Mouse (Mus musculus) spleen, adult 18-20 months (tissue): ENCODE data around the gene Trim44.

ENCODE experiments used
- DNase-seq, 2 experiments: peaks; one replicate each; pipeline ENCODE4 v3.0.0; 2022; ENCODE audit warnings: mixed read lengths in 2 of 2

The Trim44 gene

GRCm38 (mm10) chr2:102287369-102287768 lies 120.3 kb downstream of the Trim44 start:
- no peak for DNase-seq

- no peak for DNase-seq
Measured at GRCm38 (mm10) chr2:102282081-102282480, 125.5 kb downstream of the Trim44 start.

DNA sequence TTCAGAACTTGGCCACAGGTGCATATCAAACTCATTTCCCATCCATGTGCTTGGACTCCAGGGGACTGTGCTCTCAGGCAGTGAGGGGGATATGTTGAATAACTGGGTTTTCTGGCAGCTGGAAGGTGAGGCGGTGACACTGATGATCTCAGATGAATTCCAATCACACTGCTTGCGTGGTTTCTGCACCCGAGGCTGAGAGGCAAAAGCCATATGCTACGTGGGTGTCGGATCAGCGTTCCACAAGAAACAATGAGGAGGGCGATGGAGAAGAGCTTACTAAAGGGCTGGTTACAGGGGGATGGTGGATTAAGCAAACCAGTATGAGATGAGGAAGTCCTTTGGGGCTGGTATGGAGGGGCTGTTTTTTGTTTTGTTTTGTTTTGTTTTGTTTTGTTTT lies 127.8 kb downstream of the Trim44 start:
- DNase-seq = no peak

- no peak for DNase-seq
Measured at GRCm38 (mm10) chr2:102277946-102278345, 129.7 kb downstream of the Trim44 start.

DNA sequence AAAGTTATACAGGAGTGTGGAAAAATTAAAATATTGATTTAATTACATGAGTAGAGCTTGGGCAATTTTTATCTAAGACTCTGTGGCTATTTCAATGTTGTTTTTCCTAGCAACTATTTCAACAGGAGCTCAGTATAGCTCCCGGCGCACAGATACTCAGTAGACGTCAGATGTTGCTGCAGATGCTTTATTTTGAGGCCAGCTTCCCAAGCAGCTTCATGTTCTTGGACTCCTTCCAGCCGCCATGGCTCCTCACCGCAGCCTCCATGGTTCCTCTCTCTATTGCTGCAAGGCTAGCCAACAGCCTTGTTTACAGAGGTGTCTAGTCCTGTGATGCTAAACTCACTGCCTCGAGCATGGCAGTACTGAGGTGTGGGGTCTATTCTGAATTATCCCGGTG lies 134.3 kb downstream of the Trim44 start:
- no peak for DNase-seq

DNA sequence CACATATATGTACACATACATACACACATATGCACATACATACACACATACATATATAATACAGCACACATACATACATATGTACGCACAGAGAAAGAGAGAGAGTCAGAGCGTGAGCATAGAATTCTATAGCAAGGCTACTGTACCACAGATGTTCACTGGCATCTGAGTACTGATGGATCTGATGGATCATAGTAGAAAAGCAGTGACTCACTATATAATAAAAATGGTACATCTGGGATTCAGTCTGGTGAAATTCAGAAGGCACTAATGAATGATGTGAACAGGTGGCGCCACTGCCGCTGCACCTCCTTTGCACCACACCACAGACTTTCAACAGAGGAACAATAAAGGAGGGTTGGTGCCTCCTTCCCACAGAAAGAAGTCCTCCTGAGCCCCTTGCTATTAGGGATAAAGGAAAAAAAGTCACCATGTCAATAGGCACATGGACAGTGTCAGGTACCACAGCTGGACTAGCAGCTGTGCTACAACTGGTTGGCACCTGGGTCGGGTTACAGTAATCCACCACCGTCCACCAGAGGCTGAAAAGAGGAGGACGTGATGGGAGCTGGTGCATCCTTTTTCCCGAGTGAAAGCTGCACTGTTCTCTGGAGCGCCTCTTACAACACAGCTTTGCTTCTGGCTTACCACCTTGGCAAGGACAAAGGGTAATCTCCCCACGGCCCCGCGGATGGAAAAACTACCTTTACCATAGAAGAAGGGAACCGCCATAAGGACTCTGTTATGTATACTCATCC lies 139.9 kb downstream of the Trim44 start:
- no peak for DNase-seq

DNA sequence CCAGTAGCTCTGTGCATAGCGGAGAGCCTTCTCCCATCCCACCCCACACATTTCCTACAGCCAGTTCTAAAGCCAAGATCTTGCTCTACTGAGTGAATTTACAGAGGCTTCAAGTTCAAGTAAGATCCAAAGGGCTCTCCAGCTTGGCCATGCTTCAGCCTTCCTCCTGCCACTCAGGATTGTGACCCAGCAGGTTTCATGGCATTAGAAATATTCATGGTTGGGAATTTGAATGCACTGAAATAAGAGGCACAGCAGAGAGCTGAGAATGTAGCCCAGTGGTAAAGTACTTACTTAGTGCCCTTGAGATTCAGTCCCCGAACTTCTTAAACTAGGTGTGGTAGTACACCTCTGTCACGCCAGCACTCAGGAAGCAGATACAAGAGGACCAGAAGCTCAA lies 140.7 kb downstream of the Trim44 start:
- no peak for DNase-seq

DNA sequence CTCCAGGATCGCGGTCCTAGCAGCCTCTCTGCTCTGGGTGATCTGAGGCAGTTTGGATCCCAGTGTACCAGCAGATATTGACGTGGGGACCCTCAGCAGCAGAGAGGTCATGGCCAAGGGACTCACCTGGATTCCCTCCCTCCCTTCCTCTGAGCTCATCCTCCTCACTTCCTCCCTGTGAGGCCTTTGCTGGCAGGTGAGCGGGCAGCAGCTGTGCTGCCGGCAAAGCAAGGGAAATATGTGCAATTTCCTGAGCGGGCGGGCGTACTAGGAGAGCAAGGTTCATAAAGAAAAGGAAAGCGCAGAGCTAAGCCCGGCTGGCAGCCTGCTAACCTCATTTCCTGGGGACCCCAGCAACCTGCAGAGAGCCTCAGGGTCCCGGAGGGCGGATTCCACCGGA lies 148.5 kb downstream of the Trim44 start:
- no peak for DNase-seq

DNA sequence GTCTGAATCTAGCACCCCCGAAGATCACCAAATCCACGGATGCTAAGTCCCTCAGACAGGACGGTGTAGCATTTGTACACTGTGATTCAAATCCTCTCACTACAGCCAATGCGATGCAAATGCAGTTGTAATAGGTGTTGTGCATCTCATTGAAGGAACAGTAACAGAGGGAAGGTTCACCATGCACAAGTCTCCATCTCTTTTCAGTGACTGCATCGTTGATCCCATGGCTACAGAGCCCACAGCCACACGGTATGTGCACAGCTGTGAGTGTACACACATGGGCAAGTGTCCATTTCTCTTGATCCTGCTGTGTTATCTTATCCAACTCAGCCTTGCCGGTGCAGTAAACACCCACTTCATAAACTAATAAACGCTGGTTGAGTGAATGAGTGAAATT lies 148.9 kb downstream of the Trim44 start:
- no peak for DNase-seq

GRCm38 (mm10) chr2:102257964-102258605 lies 149.5 kb downstream of the Trim44 start:
- DNase-seq = no peak

DNA sequence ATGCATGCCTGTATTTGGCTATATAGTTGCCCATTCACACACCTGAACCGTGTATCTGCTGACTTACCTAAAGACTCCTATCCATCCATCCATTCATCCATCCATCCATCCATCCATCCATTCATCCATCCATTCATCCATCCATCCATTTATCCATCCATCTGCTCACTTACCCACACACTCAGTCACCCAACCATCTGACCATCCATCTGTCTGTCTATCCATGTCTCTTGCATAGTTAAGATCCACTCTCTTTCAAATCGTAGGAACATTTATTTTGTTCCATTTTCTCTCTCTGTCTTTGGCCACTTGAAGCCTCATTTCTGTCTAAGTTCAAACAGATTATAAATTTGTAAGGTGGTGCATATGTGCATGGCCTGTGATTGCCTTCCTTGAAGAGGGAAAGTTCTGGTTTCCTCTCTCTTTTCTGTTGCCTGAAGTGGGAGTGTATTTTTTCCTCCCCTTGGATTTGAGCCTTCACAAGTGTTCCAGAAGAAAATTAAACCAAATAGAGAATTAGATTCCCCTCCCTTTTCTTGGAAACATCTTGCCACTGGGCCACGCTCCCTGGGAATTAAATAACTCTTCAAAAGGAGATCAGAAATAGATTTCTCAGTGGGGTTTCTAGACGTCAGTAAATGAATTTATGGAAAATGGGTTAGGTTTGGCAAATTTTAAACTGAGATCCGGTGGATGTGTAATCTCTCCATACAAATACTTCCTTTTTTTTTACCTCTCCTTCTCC lies 150.9 kb downstream of the Trim44 start:
- DNase-seq = no peak

GRCm38 (mm10) chr2:102256100-102256499 lies 151.5 kb downstream of the Trim44 start:
- no peak for DNase-seq

DNA sequence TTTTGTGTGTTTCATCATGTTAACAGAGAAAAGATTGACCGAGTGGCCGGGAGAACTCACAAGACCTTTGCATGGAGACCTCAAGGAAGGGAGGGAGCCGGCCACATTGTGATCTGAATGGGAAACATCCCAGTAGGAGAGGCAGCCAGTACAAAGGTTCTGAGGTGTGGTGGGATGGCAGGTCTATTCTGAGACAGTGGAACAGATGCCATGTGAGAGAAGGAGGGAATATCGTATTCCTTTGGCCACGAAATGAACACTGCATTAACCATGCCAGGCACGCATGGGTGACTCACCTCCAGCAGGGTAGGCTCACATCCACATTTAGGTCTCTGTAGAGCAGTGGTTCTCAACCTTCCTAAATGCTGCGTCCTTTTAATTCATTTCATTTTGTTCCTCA lies 154.4 kb downstream of the Trim44 start:
- DNase-seq = no peak

DNA sequence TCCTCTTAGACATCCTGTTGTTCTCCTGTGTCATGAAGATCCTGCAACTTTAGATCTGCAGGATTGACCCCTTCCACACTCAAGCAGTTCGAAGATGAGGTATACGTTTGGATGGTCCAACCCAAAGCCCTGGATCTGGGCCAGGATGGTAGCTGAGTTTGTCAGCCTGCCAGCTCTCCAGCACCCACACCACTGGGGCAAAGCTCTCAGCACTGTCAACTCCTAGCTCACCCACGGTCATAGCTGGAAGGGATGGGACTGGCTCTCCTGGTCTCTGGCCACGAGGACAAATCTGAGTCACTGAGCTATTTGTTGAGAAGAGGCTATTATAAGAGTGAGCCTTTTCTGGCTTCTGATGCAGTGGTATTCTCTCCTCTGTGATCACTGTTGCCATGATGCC lies 155.0 kb downstream of the Trim44 start:
- no peak for DNase-seq
